Mouse (Mus musculus) embryonic facial prominence, embryonic 10.5 days (tissue): Measurements from ENCODE around the gene Tnip1. TPM values are rescaled to one million over a fixed set of nuclear protein-coding genes. Genes with fewer than 3 reads are reported as not detected.

Experiments used
- DNase-seq: peaks from one replicate; pipeline ENCODE4 v3.0.0-alpha.2; 2017; ENCODE audit warnings: low spot score
- H3K27ac ChIP-seq: fragments of 300-500 bp; sonication (generic); replicated peaks from 2 replicates; pipeline ENCODE4 v1.5.1; 2016; ENCODE audit warnings: mild to moderate bottlenecking
- H3K27me3 ChIP-seq: fragments of 300-500 bp; sonication (generic); replicated peaks from 2 replicates; pipeline ENCODE4 v1.6.1; 2016; ENCODE audit warnings: low read depth, mild to moderate bottlenecking; ENCODE audit not compliant: poor library complexity, severe bottlenecking
- H3K36me3 ChIP-seq: fragments of 300-500 bp; sonication (generic); replicated peaks from 2 replicates; pipeline ENCODE4 v1.6.1; 2016; ENCODE audit warnings: mild to moderate bottlenecking, moderate library complexity
- H3K4me1 ChIP-seq: fragments of 300-500 bp; sonication (generic); 2 replicates; pipeline ENCODE4 v1.6.1; 2016
- H3K4me3 ChIP-seq: fragments of 300-500 bp; sonication (generic); 2 replicates; pipeline ENCODE4 v1.5.1; 2016; ENCODE audit warnings: mild to moderate bottlenecking, moderate library complexity
- H3K9me3 ChIP-seq: fragments of 300-500 bp; sonication (generic); 2 replicates; pipeline ENCODE4 v1.6.1; 2016; ENCODE audit warnings: mild to moderate bottlenecking
- WGBS: fragments of 180-500 bp; shearing (Covaris S2); methylation state at CpG from one replicate; pipeline ENCODE4 v1.1.7; 2016; 5-methylcytosine and 5-hydroxymethylcytosine counted together
- polyA plus RNA-seq: library from polyadenylated mRNA; unstranded; fragments of >200 nt; fragmentation: Nextera tagmentation; extraction: Ambion mirVana; gene quantifications from 2 replicates; pipeline ENCODE4 v1.2.1, GENCODE M21; 2016

Tnip1 gene
- polyA plus RNA-seq, 1 experiment from 2014 or later = 11.9 TPM

DNA sequence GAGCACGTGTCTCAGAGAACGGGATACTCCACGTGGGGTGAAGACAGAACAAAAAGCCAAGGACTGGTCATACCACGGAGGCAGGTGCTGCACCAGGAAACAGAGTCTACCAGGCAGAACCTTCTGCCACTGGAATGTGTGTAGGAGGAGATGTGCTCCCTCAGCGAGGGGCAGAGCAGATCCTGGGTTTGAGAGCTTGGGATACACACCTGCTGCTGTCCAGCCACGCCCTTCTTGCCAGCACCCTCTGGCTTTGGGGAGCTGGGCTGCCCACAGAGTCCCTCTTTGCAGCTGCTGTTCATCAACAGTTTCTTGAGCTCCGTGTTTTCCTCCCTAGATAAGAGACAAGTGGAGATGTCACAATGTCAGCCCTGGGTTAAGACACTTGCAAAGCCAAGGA is 33.8 kb downstream of the Tnip1 start:
- WGBS = 89% methylated on average over 7 of the region's 7 CpGs
- H3K4me1 ChIP-seq = no peaks in the 10 kb centered on the region
- H3K27me3 ChIP-seq = no peaks in the 10 kb centered on the region
- no peak for DNase-seq
- no peak overlapping the region for H3K4me3 ChIP-seq
- H3K9me3 ChIP-seq = no peaks in the 10 kb centered on the region
- no peak overlapping the region for H3K27ac ChIP-seq
- peaks cover 73% of the 10 kb centered on the region for H3K36me3 ChIP-seq

DNA sequence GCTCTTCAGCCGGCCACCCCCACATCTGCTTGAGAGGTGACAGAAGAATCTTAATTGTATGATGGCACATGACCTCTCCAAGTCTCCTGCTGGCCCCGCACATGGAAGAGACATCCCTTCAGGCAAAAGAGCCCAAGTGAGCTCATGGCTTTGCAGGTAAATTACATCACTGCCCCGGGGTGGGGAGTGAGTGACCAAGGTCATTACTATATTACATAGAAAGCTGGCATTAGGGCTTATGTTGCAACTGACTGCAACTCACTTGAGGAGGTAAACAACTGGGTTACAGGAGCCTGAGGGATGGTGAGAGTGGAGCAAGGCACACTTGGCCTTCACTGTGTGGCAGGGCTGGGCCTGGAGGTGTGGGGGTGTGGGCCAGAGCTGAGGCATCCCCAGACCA is 34.5 kb downstream of the Tnip1 start:
- H3K9me3 ChIP-seq = no peaks in the 10 kb centered on the region
- 88% methylated on average over 3 of the region's 3 CpGs for WGBS

DNA sequence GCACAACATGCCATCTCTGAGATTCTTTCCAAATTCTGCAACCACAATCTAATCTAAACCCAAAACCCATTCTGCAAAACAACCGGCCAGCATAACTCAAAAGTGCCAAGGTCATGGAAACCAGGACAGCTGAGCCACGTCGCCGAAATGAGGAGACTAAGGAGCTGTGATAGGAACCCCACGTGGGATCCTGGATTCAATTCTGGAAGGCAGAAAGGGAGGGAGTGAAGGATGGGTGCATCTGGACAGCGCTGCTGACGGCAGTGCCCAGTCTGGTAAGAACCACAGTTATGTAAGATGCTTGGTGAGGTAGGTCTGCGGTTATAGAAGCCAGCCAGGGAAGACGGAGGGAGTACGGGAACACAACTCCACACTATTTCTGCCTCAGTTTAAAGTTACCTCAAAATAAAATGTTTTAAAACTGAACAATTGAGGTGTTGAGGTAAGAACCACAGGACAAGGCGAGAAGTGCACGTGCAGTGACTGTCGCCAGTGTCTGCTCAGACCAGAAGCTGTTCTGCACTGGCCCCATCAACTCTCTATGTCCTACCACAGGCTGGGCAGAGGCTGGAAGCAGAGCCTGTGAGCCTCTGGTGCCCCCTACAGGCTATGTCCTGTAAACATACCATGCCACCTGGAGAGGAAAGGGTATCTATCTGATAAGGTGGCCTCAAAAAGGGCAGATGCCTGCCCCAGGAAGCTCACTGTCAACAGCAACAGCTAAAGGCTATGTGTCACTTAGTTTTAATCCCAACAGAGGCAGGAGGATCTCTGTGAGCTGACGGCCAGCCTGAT is 35.2 kb downstream of the Tnip1 start:
- WGBS = 83% methylated on average over 14 of the region's 14 CpGs
- no peak overlapping the region for H3K4me3 ChIP-seq
- H3K9me3 ChIP-seq = no peaks in the 10 kb centered on the region
- H3K27me3 ChIP-seq = no peaks in the 10 kb centered on the region
- H3K36me3 ChIP-seq = peaks cover 72% of the 10 kb centered on the region
- DNase-seq = peak; percentile 65
- H3K4me1 ChIP-seq = no peaks in the 10 kb centered on the region
- no peak overlapping the region for H3K27ac ChIP-seq

More for the DNA sequence above, 34.5 kb downstream of the Tnip1 start:
- no peak for DNase-seq
- Histone ChIP-seq H3K4me3 (no peak overlapping the region), H3K4me1 (no peaks in the 10 kb centered on the region), H3K27ac (no peak overlapping the region), H3K36me3 (peaks cover 72% of the 10 kb centered on the region), H3K27me3 (no peaks in the 10 kb centered on the region)

DNA sequence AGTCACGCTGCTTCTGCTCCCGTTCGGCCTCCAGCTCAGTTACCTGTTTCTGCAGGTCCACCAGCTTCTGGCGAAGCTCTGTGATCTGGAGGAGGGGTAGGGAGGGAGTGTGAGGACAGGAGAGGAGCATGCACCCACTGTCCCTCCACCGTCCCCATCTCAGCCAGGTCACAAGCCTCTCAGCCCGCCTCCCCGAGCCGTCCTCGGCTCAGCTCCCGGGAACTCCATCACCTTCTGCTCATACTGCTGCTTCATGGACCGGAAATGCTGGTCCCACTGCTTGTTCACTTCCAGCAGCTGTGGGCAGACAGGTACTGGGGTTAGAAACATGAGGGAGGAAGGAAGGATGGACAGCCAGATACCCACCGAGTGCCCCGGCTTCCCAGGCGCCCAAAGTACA is 38.6 kb downstream of the Tnip1 start:
- Histone ChIP-seq H3K4me3 (no peak overlapping the region), H3K27ac (no peak overlapping the region), H3K27me3 (no peaks in the 10 kb centered on the region), H3K9me3 (no peaks in the 10 kb centered on the region), H3K4me1 (peaks cover 16% of the 10 kb centered on the region), H3K36me3 (peaks cover 72% of the 10 kb centered on the region)
- DNase-seq = no peak
- 93% methylated on average over 14 of the region's 14 CpGs for WGBS

DNA sequence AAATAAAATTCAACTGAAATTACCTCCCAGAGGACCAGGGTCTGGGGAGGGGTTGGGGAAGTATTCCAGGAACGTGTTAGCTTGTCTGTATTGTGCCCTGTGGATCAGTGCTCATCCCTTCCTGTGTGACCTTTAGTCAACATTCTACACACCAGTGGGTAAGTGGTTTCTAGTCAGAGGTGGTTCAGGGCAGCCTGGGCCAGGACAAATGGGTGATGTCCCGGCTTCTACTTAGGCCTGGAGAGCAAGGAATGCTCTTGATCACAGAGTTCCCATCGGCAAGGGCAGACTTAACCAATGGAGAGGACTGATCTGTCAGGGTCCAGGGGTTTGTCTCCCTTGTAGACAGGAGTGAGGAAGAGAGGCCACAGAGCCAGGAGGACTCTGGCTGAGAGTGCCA is 40.2 kb downstream of the Tnip1 start:
- Histone ChIP-seq H3K4me3 (no peak overlapping the region), H3K36me3 (peaks cover 75% of the 10 kb centered on the region), H3K27me3 (no peaks in the 10 kb centered on the region), H3K4me1 (peaks cover 16% of the 10 kb centered on the region), H3K27ac (no peak overlapping the region), H3K9me3 (no peaks in the 10 kb centered on the region)
- WGBS = 84% methylated on average over 3 of the region's 3 CpGs
- no peak for DNase-seq

DNA sequence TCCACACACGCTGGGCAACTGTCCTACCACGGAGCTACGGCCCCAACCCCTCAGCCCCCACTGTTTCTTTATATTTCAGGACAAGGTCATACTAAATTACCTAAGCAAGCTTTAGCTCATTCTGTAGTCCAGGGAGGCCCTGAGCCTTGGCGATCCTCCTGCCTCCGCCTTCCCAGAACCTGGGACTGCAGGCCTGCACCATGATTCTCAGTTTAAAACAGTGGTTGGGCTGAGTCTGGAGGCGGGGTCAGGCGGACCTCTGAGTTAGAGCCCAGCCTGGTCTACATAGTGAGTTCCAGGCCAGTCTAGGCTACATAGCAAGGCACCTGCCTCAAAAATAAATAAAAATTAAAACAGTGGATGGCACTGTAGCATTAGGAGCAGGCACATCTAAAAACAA is 40.9 kb downstream of the Tnip1 start:
- 47% methylated on average over 7 of the region's 7 CpGs for WGBS
- Histone ChIP-seq H3K4me1 (peaks cover 16% of the 10 kb centered on the region), H3K4me3 (no peak overlapping the region), H3K9me3 (no peaks in the 10 kb centered on the region), H3K27ac (0 out of 2 replicates have a peak overlapping the region, but pooled peaks have one; percentile 16), H3K27me3 (no peaks in the 10 kb centered on the region), H3K36me3 (peaks cover 75% of the 10 kb centered on the region)
- DNase-seq = peak; percentile 36

DNA sequence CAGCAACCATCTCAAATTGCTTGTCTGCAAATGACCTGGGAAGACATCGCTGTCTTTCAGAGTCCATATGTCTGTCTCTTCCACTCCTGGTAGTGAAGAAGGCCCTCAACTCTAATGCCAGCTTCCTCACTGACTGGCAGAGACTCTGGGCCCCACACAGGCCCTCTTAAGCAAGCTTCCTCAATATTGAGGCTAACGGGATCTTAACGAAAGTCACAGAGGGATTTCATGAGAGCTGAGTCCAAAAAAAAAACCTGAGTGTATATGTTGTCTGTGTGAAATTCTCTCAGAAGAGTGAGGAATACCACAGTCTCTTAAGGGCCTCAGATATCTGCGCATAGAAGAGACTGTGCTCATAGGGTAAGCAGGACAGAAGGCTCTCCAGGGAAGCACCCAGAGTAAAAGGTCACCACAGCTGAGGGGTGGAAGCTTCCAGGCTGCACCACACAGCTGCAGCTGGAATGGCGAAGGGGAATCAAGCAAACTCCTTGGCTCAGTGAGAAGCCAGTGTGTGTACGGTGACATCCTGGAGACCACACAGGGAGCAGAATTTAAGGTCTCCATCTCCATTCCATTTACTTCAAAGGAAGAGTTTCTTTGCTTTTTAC is 41.6 kb downstream of the Tnip1 start:
- Histone ChIP-seq H3K27ac (0 out of 2 replicates have a peak overlapping the region, but pooled peaks have one; percentile 16), H3K4me1 (peaks cover 16% of the 10 kb centered on the region), H3K27me3 (no peaks in the 10 kb centered on the region), H3K36me3 (peaks cover 74% of the 10 kb centered on the region), H3K9me3 (no peaks in the 10 kb centered on the region), H3K4me3 (no peak overlapping the region)
- no peak for DNase-seq
- 72% methylated on average over 6 of the region's 6 CpGs for WGBS

DNA sequence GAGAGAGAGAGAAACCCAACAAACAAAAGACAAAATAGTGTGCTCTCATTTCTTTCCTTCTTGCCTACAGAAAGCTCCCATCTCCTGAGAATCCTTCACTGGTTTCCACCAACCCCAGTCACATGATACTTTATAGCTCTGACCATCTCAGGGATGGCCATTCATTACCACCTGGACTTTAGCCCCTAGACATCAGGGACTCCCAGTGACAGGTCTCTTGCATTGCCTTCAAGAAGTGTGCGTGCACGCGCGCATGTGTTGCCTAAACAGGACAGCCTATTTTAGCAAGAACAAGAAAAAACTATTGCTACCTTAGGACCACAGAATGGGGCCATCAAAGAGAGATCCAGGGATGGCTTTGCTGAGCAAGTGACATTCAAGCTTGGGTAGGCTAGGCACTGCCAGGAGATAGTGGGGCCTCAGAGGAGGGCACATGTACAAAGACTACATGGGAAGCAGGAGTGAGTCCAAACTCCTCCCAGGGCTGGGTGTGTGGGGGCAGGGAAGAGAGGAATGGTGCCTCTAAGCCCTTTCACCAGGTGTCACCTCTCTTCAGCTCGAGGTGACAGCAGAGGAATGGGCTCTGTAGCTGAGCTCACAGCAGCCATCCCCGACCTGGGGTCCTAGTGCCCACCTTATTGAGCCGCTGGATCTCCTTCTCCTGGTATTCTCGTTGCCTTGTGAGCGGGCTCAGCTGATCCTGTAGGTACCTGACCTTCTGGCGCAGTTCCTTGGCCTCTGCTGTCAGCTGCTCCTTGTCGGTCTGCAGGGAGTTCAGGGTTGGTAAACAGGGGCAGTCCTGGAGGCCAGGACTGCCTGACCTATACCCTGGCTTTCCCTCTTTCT is 42.4 kb downstream of the Tnip1 start:
- peaks cover 16% of the 10 kb centered on the region for H3K4me1 ChIP-seq
- DNase-seq = no peak
- WGBS = 69% methylated on average over 11 of the region's 11 CpGs
- no peak overlapping the region for H3K4me3 ChIP-seq
- no peaks in the 10 kb centered on the region for H3K27me3 ChIP-seq
- H3K9me3 ChIP-seq = no peaks in the 10 kb centered on the region
- H3K36me3 ChIP-seq = peaks cover 70% of the 10 kb centered on the region
- H3K27ac ChIP-seq = no peak overlapping the region

DNA sequence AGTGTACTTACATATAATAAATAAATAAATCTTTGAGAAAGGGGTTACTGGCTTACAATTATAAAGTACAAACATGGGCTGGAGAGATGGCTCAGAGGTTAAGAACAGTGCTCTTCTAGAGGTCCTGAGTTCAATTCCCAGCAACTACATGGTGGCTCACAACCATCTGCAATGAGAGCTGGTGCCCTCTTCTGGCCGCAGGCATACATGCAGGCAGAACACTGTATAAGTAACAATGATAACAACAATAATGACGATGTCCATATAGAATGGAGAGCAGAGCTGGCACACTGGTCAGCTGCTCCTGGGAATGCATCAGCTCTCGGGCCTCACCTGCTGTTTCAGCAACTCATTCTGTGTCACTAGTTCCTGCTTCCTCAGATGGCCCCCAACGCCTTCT is 44.4 kb downstream of the Tnip1 start:
- Histone ChIP-seq H3K36me3 (peaks cover 70% of the 10 kb centered on the region), H3K27me3 (no peaks in the 10 kb centered on the region), H3K4me1 (peaks cover 16% of the 10 kb centered on the region), H3K4me3 (no peak overlapping the region), H3K27ac (no peak overlapping the region), H3K9me3 (no peaks in the 10 kb centered on the region)
- WGBS = 86% methylated on average over 4 of the region's 4 CpGs
- DNase-seq = no peak

DNA sequence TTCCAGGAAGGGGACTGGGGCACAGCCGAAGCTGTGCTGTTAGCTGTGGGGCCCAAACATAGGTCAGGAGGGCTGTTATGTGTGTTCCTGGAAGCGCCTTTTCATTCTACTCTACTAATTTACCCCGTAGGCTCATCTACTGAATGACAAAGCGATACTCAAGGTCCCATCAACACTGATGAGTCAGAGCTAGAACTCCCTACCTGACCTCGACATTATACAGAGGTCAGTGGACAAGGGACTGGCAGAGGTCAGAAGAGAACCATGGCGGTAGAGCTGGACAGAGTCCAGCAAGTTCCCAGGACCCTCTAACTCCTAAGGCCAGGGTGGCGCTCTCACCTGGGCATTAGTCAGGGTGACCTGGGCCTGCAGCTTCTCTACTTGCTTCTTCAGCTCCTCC is 45.3 kb downstream of the Tnip1 start:
- Histone ChIP-seq H3K4me1 (peaks cover 16% of the 10 kb centered on the region), H3K36me3 (peaks cover 63% of the 10 kb centered on the region), H3K27ac (no peak overlapping the region), H3K4me3 (no peak overlapping the region), H3K9me3 (no peaks in the 10 kb centered on the region), H3K27me3 (no peaks in the 10 kb centered on the region)
- DNase-seq = no peak
- WGBS = 92% methylated on average over 7 of the region's 7 CpGs

DNA sequence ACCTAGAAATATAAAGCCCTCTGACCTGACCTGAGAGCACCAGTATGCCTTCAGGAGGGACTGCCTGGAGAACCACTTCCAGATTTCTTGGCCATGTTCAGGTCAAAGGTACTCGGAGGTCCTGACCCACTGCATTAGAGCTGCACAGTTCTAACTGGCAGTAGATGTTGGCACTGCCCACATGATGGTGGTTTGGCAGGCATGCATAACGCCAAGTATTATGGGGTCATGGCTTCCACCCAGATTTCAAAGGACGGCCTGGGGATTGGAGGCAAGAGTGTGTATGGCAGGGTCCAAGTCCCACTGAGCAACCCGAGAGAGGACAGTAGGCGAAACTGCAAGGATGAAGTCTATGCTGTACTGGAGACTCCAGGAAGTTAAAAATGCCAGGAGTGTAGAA is 48.9 kb downstream of the Tnip1 start:
- no peaks in the 10 kb centered on the region for H3K9me3 ChIP-seq
- 90% methylated on average over 5 of the region's 5 CpGs for WGBS
- H3K36me3 ChIP-seq = peaks cover 80% of the 10 kb centered on the region
- no peaks in the 10 kb centered on the region for H3K27me3 ChIP-seq
- H3K4me3 ChIP-seq = no peak overlapping the region
- DNase-seq = no peak
- H3K4me1 ChIP-seq = no peaks in the 10 kb centered on the region
- H3K27ac ChIP-seq = no peak overlapping the region

DNA sequence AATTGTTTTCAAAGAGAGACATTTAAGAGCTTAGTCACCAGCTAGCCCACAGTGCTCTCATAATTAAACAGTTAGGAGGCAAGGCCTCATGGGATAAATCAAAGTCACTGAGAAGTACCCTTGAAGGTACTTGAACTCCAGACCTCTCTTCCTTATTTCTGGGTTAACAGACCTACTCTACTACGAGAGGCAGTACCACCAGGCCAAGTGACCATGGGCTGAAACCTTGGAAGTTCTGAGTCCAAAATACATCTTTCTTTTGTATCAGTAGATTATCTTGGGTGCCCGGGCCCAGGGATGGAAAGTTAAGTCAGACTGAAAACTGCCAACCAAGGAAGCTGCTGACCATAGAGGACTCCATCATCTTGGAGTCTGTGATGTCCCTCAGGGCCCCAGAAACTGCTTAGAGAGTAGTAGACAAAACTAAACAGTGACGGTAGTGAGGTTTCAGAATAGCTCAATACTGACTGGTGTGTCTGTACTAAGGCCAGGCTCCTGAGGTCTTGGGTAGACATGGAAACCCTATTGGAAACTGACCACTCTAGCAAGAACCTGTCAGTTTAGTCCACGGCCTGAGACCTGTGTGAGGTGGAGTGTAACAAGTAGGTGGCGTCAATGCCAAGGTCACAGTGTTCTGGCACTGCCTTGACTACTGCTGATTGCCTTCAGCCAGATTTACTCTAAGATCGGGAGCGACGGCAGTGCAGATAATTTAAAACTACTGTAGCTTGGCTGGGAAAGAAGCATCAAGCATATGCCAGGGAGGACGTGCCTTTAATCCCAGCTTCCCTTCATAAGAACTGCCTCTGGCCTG is 50.0 kb downstream of the Tnip1 start:
- Histone ChIP-seq H3K9me3 (no peaks in the 10 kb centered on the region), H3K4me1 (no peaks in the 10 kb centered on the region), H3K27me3 (no peaks in the 10 kb centered on the region), H3K27ac (no peak overlapping the region), H3K4me3 (no peak overlapping the region), H3K36me3 (peaks cover 78% of the 10 kb centered on the region)
- DNase-seq = no peak
- 89% methylated on average over 9 of the region's 9 CpGs for WGBS
